ENCODE assay signal across 9 mouse cellular contexts in genomic region chr7:80992063-80992462, GRCm38 (mm10). TPM values are rescaled to one million over a fixed set of nuclear protein-coding genes. Genes with fewer than 3 reads are reported as not detected.
DNase-seq lines count a peak whose midpoint lies in the region; ATAC-seq and TF ChIP-seq lines count a peak whose summit lies in the region.
"Had no signal": no experiment of that assay in that cellular context is flagged by ENCODE, and none has a peak within 500 bp of the region (broad histone marks: within the 10 kb centered on the region; RNA-seq: fewer than 3 reads in every experiment).

No protein-coding gene starts in this region.

- no peak for DNase-seq in heart, adult 18-20 months
- DNase-seq in embryonic facial prominence, embryonic 10.5 days (ENCODE audit: low spot score), result no peak
- no peak for DNase-seq in hindbrain, postnatal 0 days (ENCODE audit: low spot score)
- no peak for DNase-seq in midbrain, postnatal 0 days (ENCODE audit: low spot score)
- DNase-seq in frontal cortex, postnatal 14 days (ENCODE audit: low spot score in 2 of 2), result no peak
- DNase-seq in T-cell, adult 2 months (ENCODE audit: low spot score), result no peak
- no peak for DNase-seq in B cell, adult 2 months

- H3K27ac ChIP-seq in heart, embryonic 13.5 days (replicated peaks), result peak overlapping the region; percentile 98
- peak overlapping the region; percentile 99 for H3K27ac ChIP-seq in embryonic facial prominence, embryonic 10.5 days (replicated peaks)
- no peak overlapping the region for H3K27ac ChIP-seq in hindbrain, postnatal 0 days
- peak overlapping the region; percentile 96 for H3K27ac ChIP-seq in midbrain, postnatal 0 days (ENCODE audit: low read depth, low read length)

- H3K9ac ChIP-seq in heart, embryonic 13.5 days, result peak overlapping the region; percentile 99
- H3K9ac ChIP-seq in hindbrain, postnatal 0 days (replicated peaks; ENCODE audit: low read length), result peak overlapping the region; percentile 98; the same call in 1 of the 2 replicates
- peak overlapping the region; percentile 98 for H3K9ac ChIP-seq in midbrain, postnatal 0 days (replicated peaks; ENCODE audit: low read length, poor library complexity, severe bottlenecking)

- peak overlapping the region; percentile 98 for H3K4me3 ChIP-seq in heart, embryonic 13.5 days
- H3K4me3 ChIP-seq in embryonic facial prominence, embryonic 10.5 days, result peak overlapping the region; percentile 95
- peak overlapping the region; percentile 94 for H3K4me3 ChIP-seq in hindbrain, postnatal 0 days (ENCODE audit: low read length)
- H3K4me3 ChIP-seq in midbrain, postnatal 0 days (ENCODE audit: low read depth, low read length), result peak overlapping the region; percentile 81

- peaks cover 53% of the 10 kb centered on the region for H3K4me1 ChIP-seq in heart, embryonic 13.5 days
- H3K4me1 ChIP-seq in embryonic facial prominence, embryonic 10.5 days, result peaks cover 46% of the 10 kb centered on the region
- H3K4me1 ChIP-seq in hindbrain, postnatal 0 days (ENCODE audit: insufficient read depth, low read length), result peaks cover 8% of the 10 kb centered on the region
- 0 out of 2 replicates have a peak, but pooled peaks cover 15% of the 10 kb centered on the region for H3K4me1 ChIP-seq in midbrain, postnatal 0 days (ENCODE audit: insufficient read depth, low read length)

- no peak for ATAC-seq in heart, embryonic 13.5 days (ENCODE audit: extremely low read depth, insufficient number of reproducible peaks, low FRiP score, low TSS enrichment)
- no peak for ATAC-seq in hindbrain, postnatal 0 days
- no peak for ATAC-seq in midbrain, postnatal 0 days (ENCODE audit: low FRiP score)

- WGBS in heart, embryonic 13.5 days, result 54% methylated on average over 6 of the region's 6 CpGs
- 85% methylated on average over 6 of the region's 6 CpGs for WGBS in embryonic facial prominence, embryonic 10.5 days
- 77% methylated on average over 6 of the region's 6 CpGs for WGBS in hindbrain, postnatal 0 days
- 79% methylated on average over 6 of the region's 6 CpGs for WGBS in midbrain, postnatal 0 days

- no peaks in the 10 kb centered on the region for H3K9me3 ChIP-seq in heart, embryonic 13.5 days
- H3K9me3 ChIP-seq in embryonic facial prominence, embryonic 10.5 days, result no peaks in the 10 kb centered on the region
- H3K9me3 ChIP-seq in hindbrain, postnatal 0 days (ENCODE audit: low read length), result no peaks in the 10 kb centered on the region
- no peaks in the 10 kb centered on the region for H3K9me3 ChIP-seq in midbrain, postnatal 0 days (ENCODE audit: low read length)

- no peak for TF ChIP-seq CTCF in hindbrain, postnatal 0 days (IDR thresholded peaks at IDR 0.05; ENCODE audit: low read depth)
- TF ChIP-seq CTCF in midbrain, postnatal 0 days (IDR thresholded peaks at IDR 0.05), result no peak

- no peaks in the 10 kb centered on the region for H3K27me3 ChIP-seq in heart, embryonic 13.5 days (replicated peaks)
- no peaks in the 10 kb centered on the region for H3K27me3 ChIP-seq in embryonic facial prominence, embryonic 10.5 days (replicated peaks; ENCODE audit: low read depth, poor library complexity, severe bottlenecking)
- H3K27me3 ChIP-seq in hindbrain, postnatal 0 days (ENCODE audit: insufficient read depth, low read length), result no peaks in the 10 kb centered on the region
- H3K27me3 ChIP-seq in midbrain, postnatal 0 days (ENCODE audit: insufficient read depth, low read length), result no peaks in the 10 kb centered on the region
- H3K27me3 ChIP-seq: Patski had no signal

- peak overlapping the region; percentile 96 for H3K4me2 ChIP-seq in heart, embryonic 13.5 days
- peak overlapping the region; percentile 87 for H3K4me2 ChIP-seq in hindbrain, postnatal 0 days (ENCODE audit: low read depth, low read length)
- peak overlapping the region; percentile 90 for H3K4me2 ChIP-seq in midbrain, postnatal 0 days (ENCODE audit: low read depth, low read length, poor library complexity, severe bottlenecking)

- 0 out of 2 replicates have a peak, but pooled peaks cover 8% of the 10 kb centered on the region for H3K36me3 ChIP-seq in heart, embryonic 13.5 days
- H3K36me3 ChIP-seq in embryonic facial prominence, embryonic 10.5 days (replicated peaks), result peaks cover 4% of the 10 kb centered on the region; the same call in 1 of the 2 replicates
- no peaks in the 10 kb centered on the region for H3K36me3 ChIP-seq in hindbrain, postnatal 0 days (ENCODE audit: insufficient read depth, low read length)
- no peaks in the 10 kb centered on the region for H3K36me3 ChIP-seq in midbrain, postnatal 0 days (ENCODE audit: insufficient read depth, low read length)

RNA-seq across cellular contexts. Expression of gene Zfp592, which starts 1.4 kb away (rescaled TPM):
- polyA plus RNA-seq in heart, embryonic 13.5 days (2015; fragmentation: Nextera tagmentation; extraction: Ambion mirVana), result 6.6 and 8.5 TPM in 2 replicates
- 10 to 100 TPM; 14.3 to 18.4 TPM for total RNA-seq in heart, adult 18-20 months (2021)
- polyA plus RNA-seq in embryonic facial prominence, embryonic 10.5 days (2016; fragmentation: Nextera tagmentation; extraction: Ambion mirVana), result 15.6 and 16.3 TPM in 2 replicates
- total RNA-seq in hindbrain, postnatal 0 days (2014; rRNA removed), result 30.9 and 47.4 TPM in 2 replicates
- 4.3 TPM in 2 replicates for polyA plus RNA-seq in hindbrain, postnatal 0 days (2015; fragmentation: Nextera tagmentation; extraction: Ambion mirVana)
- 22.4 and 25.6 TPM in 2 replicates for total RNA-seq in midbrain, postnatal 0 days (2014; rRNA removed)
- 4.4 TPM in 2 replicates for polyA plus RNA-seq in midbrain, postnatal 0 days (2015; fragmentation: Nextera tagmentation; extraction: Ambion mirVana)

RNA-seq across cellular contexts. Expression of gene Sec11a, which starts 44.5 kb away (rescaled TPM):
- 132 and 155 TPM in 2 replicates for polyA plus RNA-seq in heart, embryonic 13.5 days (2015; fragmentation: Nextera tagmentation; extraction: Ambion mirVana)
- 10 to 100 TPM; 49.2 to 51.6 TPM for total RNA-seq in heart, adult 18-20 months (2021)
- polyA plus RNA-seq in embryonic facial prominence, embryonic 10.5 days (2016; fragmentation: Nextera tagmentation; extraction: Ambion mirVana), result 188 and 190 TPM in 2 replicates
- total RNA-seq in hindbrain, postnatal 0 days (2014; rRNA removed), result 46.6 and 48.1 TPM in 2 replicates
- 140 and 144 TPM in 2 replicates for polyA plus RNA-seq in hindbrain, postnatal 0 days (2015; fragmentation: Nextera tagmentation; extraction: Ambion mirVana)
- total RNA-seq in midbrain, postnatal 0 days (2014; rRNA removed), result 54.5 and 76.9 TPM in 2 replicates
- 128 TPM in 2 replicates for polyA plus RNA-seq in midbrain, postnatal 0 days (2015; fragmentation: Nextera tagmentation; extraction: Ambion mirVana)
